Mouse (Mus musculus) megakaryocyte, embryonic 14.5 days (primary cell): ENCODE data around the gene Rhoc. TPM values are rescaled to one million over a fixed set of nuclear protein-coding genes. Genes with fewer than 3 reads are reported as not detected.

Experiments used
- H3K27me3 ChIP-seq: replicated peaks from 2 replicates; pipeline ENCODE3; 2012; ENCODE audit warnings: inconsistent platforms
- H3K36me3 ChIP-seq: replicated peaks from 2 replicates; pipeline ENCODE3; 2012; ENCODE audit warnings: low read length, inconsistent platforms, mixed read lengths
- H3K4me1 ChIP-seq: 2 replicates; pipeline ENCODE4 v1.6.1; 2012; ENCODE audit warnings: inconsistent platforms
- H3K4me3 ChIP-seq: replicated peaks from 2 replicates; pipeline ENCODE3; 2012; ENCODE audit warnings: moderate library complexity, mild to moderate bottlenecking, inconsistent platforms
- H3K9me3 ChIP-seq: 2 replicates; pipeline ENCODE4 v1.6.1; 2012; ENCODE audit warnings: inconsistent platforms
- FLI1 ChIP-seq: IDR thresholded peaks from 2 replicates; pipeline ENCODE4 v1.6.1; 2012; ENCODE audit warnings: low read length, inconsistent platforms, mixed read lengths
- GATA1 ChIP-seq: IDR thresholded peaks from 3 replicates; pipeline ENCODE4 v1.6.1; 2012; ENCODE audit warnings: mixed read lengths, low read length, inconsistent platforms, borderline replicate concordance
- polyA plus RNA-seq: library from polyadenylated mRNA; stranded (reverse); fragments of >175 nt; gene quantifications from 2 replicates; pipeline ENCODE4 v1.2.3, GENCODE M21; 2012; ENCODE audit warnings: low replicate concordance; ENCODE audit not compliant: insufficient read depth

Gene Rhoc
- polyA plus RNA-seq, 1 experiment = 103 TPM

DNA sequence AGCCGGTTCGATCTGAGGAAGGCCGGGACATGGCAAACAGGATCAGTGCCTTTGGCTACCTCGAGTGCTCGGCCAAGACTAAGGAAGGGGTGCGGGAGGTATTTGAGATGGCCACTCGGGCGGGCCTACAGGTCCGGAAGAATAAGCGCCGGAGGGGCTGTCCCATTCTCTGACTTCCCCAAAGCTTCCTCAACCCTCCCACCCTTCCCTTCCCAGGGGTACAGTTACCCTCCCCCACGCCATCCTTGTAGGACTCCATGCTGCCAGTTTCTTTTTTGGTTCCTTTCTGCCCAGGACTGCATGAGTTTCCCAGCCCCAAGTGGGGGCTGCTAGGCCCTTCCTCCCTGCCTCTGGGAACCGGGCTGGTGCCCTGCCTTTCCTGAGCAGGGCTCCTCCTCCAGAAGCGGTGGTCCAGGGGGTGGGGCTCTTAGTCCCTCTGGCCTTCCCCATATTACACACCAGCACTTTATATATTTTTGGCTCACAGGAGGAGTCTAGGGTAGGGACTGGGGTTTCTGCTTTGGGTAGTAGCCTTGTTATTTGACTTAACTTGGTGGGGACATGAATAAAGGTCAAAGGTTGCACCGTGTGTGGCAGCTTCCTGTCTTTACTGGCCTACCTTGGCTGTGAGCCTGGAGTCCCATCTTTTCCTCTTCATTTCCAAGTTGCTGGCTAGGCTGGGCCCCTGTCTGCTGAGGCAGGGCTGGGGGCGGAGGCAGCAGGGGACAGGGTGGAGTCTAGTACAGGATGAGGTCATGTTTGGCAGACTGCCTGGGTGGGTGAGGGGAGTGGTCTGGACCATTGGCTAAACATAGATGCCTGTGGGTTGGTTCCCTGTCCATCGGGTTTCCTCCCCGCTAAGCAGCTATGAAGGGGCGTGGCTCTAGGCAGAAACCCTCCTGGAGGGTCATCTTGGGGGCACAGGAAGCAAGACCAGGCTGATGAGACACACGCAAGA is 6.0 kb downstream of the Rhoc start:
- Histone ChIP-seq H3K4me3 (peak overlapping the region; percentile 79), H3K4me1 (peaks cover 70% of the 10 kb centered on the region), H3K27me3 (no peaks in the 10 kb centered on the region), H3K36me3 (peaks cover 76% of the 10 kb centered on the region), H3K9me3 (no peaks in the 10 kb centered on the region)
- TF ChIP-seq GATA1 (no peak), FLI1 (no peak)

GRCm38 (mm10) chr3:104794953-104795470 is 6.8 kb downstream of the Rhoc start:
- Histone ChIP-seq H3K9me3 (no peaks in the 10 kb centered on the region), H3K4me3 (no peak overlapping the region), H3K36me3 (peaks cover 84% of the 10 kb centered on the region), H3K4me1 (peaks cover 61% of the 10 kb centered on the region), H3K27me3 (no peaks in the 10 kb centered on the region)
- no peak for TF ChIP-seq GATA1
- no peak for TF ChIP-seq FLI1

GRCm38 (mm10) chr3:104795661-104796340 is 7.6 kb downstream of the Rhoc start:
- H3K36me3 ChIP-seq = peaks cover 92% of the 10 kb centered on the region
- peaks cover 53% of the 10 kb centered on the region for H3K4me1 ChIP-seq
- TF ChIP-seq GATA1 = no peak
- no peak for TF ChIP-seq FLI1

GRCm38 (mm10) chr3:104796430-104797082 is 8.4 kb downstream of the Rhoc start:
- no peak overlapping the region for H3K4me3 ChIP-seq
- no peaks in the 10 kb centered on the region for H3K9me3 ChIP-seq
- no peak for TF ChIP-seq GATA1
- TF ChIP-seq FLI1 = no peak
- peaks cover 46% of the 10 kb centered on the region for H3K4me1 ChIP-seq
- no peaks in the 10 kb centered on the region for H3K27me3 ChIP-seq
- peaks cover 94% of the 10 kb centered on the region for H3K36me3 ChIP-seq

More at GRCm38 (mm10) chr3:104795661-104796340, 7.6 kb downstream of the Rhoc start:
- Histone ChIP-seq H3K27me3 (no peaks in the 10 kb centered on the region), H3K4me3 (no peak overlapping the region), H3K9me3 (no peaks in the 10 kb centered on the region)

DNA sequence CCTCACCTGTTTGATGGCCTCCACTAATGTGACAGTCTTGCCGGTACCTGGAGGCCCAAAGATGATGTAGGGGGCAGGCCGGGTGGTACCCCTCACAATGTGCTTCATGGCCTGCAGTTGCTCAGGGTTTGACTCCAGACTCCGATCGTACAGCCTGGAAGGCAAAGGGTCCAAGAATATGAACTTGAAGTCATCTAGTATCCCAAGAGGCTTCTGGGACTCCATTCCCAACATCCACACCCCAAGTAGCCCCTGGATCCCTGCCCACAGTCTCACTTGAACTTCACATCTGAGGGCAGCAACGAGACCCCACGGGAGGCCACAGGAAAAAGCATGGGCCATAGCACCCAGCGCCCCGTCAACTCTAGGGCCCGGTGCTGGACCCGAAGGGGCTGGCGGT is 12.5 kb downstream of the Rhoc start:
- no peaks in the 10 kb centered on the region for H3K27me3 ChIP-seq

DNA sequence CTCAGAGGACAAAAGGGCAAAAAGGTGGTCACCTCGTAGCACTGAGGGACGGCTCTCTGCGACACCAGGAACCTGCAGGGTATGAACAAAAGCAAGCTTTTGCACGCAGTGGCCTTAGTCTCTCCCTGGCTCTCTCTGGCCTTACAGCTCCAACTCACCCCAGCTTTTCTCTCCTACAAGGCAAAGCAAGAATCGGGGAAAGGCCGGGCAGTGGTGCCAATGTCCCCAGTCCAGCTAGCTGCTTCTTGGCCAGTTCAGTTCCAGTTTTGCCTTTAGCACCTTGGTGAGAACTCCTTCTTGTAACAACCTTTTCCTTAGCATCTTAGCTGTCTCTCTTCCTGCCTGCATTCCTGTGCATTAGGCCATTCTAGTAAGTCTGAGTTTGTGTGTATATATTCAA is 13.3 kb downstream of the Rhoc start:
- TF ChIP-seq FLI1 = no peak
- no peak for TF ChIP-seq GATA1
- no peaks in the 10 kb centered on the region for H3K27me3 ChIP-seq
- no peaks in the 10 kb centered on the region for H3K9me3 ChIP-seq
- H3K4me1 ChIP-seq = peaks cover 5% of the 10 kb centered on the region; the same call in 1 of the 2 replicates
- H3K4me3 ChIP-seq = no peak overlapping the region
- H3K36me3 ChIP-seq = peaks cover 91% of the 10 kb centered on the region

More for the DNA sequence above, 12.5 kb downstream of the Rhoc start:
- TF ChIP-seq FLI1 = no peak
- no peak for TF ChIP-seq GATA1
- H3K9me3 ChIP-seq = no peaks in the 10 kb centered on the region
- H3K4me3 ChIP-seq = no peak overlapping the region
- peaks cover 92% of the 10 kb centered on the region for H3K36me3 ChIP-seq
- peaks cover 8% of the 10 kb centered on the region for H3K4me1 ChIP-seq

- no peak for TF ChIP-seq GATA1
- TF ChIP-seq FLI1 = no peak
- Histone ChIP-seq H3K36me3 (peaks cover 82% of the 10 kb centered on the region), H3K9me3 (no peaks in the 10 kb centered on the region), H3K4me1 (peaks cover 5% of the 10 kb centered on the region; the same call in 1 of the 2 replicates), H3K27me3 (no peaks in the 10 kb centered on the region), H3K4me3 (no peak overlapping the region)
These were observed 16.1 kb downstream of the Rhoc start for GRCm38 (mm10) chr3:104804312-104804711.

DNA sequence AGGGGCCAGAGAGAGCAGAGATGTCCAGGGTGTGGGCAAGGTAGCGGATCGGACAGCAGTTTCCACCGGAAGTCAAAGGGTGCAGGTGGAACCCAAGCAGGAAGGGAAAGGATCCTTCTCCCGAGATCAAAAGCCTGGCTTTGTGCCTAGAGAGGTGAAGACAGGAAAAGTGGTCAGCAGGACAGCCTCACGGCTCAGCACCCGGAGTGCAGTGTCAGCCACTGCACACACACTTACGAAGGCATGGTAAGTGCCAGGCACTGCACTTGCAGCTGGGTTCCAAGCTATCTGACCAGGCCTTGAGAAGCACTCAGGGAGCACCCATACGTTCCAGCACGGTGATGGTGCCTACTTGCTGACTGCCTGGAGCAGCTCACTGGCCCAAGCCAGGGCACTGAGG is 17.4 kb downstream of the Rhoc start:
- no peaks in the 10 kb centered on the region for H3K9me3 ChIP-seq
- no peaks in the 10 kb centered on the region for H3K27me3 ChIP-seq
- H3K4me1 ChIP-seq = peaks cover 5% of the 10 kb centered on the region; the same call in 1 of the 2 replicates
- H3K4me3 ChIP-seq = no peak overlapping the region
- no peak for TF ChIP-seq FLI1
- TF ChIP-seq GATA1 = no peak
- peaks cover 70% of the 10 kb centered on the region for H3K36me3 ChIP-seq

DNA sequence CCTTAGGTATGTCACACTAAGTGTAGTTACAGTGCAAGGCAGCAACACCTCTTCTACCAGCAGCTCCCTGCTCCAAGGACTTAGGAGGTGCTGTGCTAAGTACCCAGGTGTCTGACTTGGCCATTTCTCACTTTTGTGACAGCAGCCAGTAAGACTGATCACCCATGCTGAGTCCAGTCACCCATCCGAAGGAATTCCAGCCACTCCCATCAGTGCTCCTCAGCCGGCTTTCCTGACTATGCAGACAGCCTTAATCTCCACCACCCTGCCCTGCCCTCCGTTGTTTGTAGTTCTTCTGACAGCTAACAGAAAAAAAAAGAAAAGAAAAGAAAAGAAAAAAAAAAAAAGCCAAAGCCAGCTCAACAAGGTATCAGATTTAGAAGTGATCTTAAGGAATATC is 23.6 kb downstream of the Rhoc start:
- Histone ChIP-seq H3K9me3 (no peaks in the 10 kb centered on the region), H3K27me3 (no peaks in the 10 kb centered on the region), H3K4me1 (peaks cover 32% of the 10 kb centered on the region), H3K36me3 (peaks cover 40% of the 10 kb centered on the region), H3K4me3 (no peak overlapping the region)
- TF ChIP-seq GATA1 = no peak
